ENCODE assay signal across 9 mouse cellular contexts in the genomic region with DNA sequence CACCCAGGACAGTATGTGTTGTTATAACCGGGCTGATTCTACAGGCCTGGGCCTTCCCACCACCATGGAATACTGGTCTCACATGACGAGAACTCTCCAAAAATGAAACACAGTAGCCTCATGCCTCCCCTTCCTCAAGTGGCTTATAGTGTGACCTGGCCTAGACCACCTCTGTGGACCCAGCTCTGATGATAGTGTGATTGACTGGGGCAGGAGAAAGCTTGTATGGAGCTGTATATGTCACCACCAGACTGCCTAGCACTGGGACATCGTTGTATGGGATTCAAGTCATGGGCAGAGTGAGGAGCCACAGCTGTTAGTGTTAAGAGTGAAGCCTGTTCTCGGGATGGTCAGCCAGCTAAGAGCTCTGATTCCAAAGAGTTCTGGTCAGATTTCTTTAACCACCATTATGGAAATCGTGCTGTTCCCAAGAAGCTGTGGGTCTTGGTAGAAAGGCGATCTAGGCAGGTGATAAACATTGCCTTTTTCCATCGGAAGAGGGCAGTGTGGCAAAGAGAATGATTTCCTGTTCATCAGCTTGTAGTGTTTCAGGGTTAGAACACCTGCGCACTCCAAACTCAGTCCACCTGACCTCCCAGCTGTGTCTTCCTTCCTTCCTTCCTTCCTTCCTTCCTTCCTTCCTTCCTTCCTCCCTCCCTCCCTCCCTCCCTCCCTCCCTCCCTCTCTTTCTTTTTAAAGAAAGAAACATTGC. TPM values are rescaled to one million over a fixed set of nuclear protein-coding genes. Genes with fewer than 3 reads are reported as not detected.
DNase-seq lines count a peak whose midpoint lies in the region; ATAC-seq and TF ChIP-seq lines count a peak whose summit lies in the region.
"Had no signal": no experiment of that assay in that cellular context is flagged by ENCODE, and none has a peak within 500 bp of the region (broad histone marks: within the 10 kb centered on the region; RNA-seq: fewer than 3 reads in every experiment).

No protein-coding gene starts in this region.

- TF ChIP-seq POLR2A in thymus, adult 2 months (IDR thresholded peaks at IDR 0.05; ENCODE audit: control insufficient read depth, extremely low read depth, insufficient read depth, low read length, poor library complexity), result no peak

- no peaks in the 10 kb centered on the region for H3K27me3 ChIP-seq in heart, postnatal 0 days (ENCODE audit: control insufficient read depth, insufficient read depth, low read length)
- H3K27me3 ChIP-seq in heart, embryonic 12.5 days (replicated peaks), result 0 out of 2 replicates have a peak, but pooled peaks cover 14% of the 10 kb centered on the region
- H3K27me3 ChIP-seq in thymus, adult 2 months (ENCODE audit: control insufficient read depth, insufficient read depth, low read length), result no peaks in the 10 kb centered on the region
- H3K27me3 ChIP-seq in lung, postnatal 0 days (replicated peaks; ENCODE audit: insufficient read depth, low read length), result no peaks in the 10 kb centered on the region
- H3K27me3 ChIP-seq: liver, embryonic 15.5 days had no signal

- TF ChIP-seq CTCF in heart, postnatal 0 days (IDR thresholded peaks at IDR 0.05; ENCODE audit: low read depth), result peak; percentile 54
- TF ChIP-seq CTCF in thymus, adult 2 months (IDR thresholded peaks at IDR 0.05; ENCODE audit: borderline replicate concordance, control insufficient read depth, extremely low read depth, insufficient read depth, low read length, poor library complexity), result no peak
- peak; percentile 71 for TF ChIP-seq CTCF in lung, postnatal 0 days (IDR thresholded peaks at IDR 0.05)

- WGBS in heart, postnatal 0 days, result 58% methylated on average over 8 of the region's 8 CpGs
- WGBS in heart, embryonic 12.5 days, result 52% methylated on average over 8 of the region's 8 CpGs
- 45% methylated on average over 8 of the region's 8 CpGs for WGBS in thymus, adult 2 months
- WGBS in lung, postnatal 0 days, result 51% methylated on average over 8 of the region's 8 CpGs

- H3K4me2 ChIP-seq in heart, postnatal 0 days (ENCODE audit: low read depth, low read length), result no peak overlapping the region
- H3K4me2 ChIP-seq in heart, embryonic 12.5 days, result no peak overlapping the region
- H3K4me2 ChIP-seq in lung, postnatal 0 days (replicated peaks; ENCODE audit: low read depth, low read length), result no peak overlapping the region
- H3K4me2 ChIP-seq: liver, embryonic 15.5 days had no signal

- no peak overlapping the region for H3K9ac ChIP-seq in heart, postnatal 0 days (replicated peaks; ENCODE audit: low read depth, low read length)
- H3K9ac ChIP-seq in heart, embryonic 12.5 days, result no peak overlapping the region
- no peak overlapping the region for H3K9ac ChIP-seq in lung, postnatal 0 days (replicated peaks; ENCODE audit: low read depth)
- H3K9ac ChIP-seq: liver, embryonic 15.5 days had no signal

- no peak for TF ChIP-seq EP300 in heart, postnatal 0 days (IDR thresholded peaks at IDR 0.05; ENCODE audit: low read depth)
- TF ChIP-seq EP300 in lung, postnatal 0 days (IDR thresholded peaks at IDR 0.05), result no peak

- DNase-seq in heart, postnatal 0 days (ENCODE audit: low spot score), result no peak
- DNase-seq in thymus, adult 2 months, result peak; percentile 54
- no peak for DNase-seq in thymus, adult 18-20 months
- DNase-seq in embryo, embryonic 11 days, result peak; percentile 53
- peak; percentile 49 for DNase-seq in lung, postnatal 0 days (ENCODE audit: low spot score)
- DNase-seq in urinary bladder, adult 18-20 months (ENCODE audit: low spot score in 2 of 2), result no peak
- no peak for DNase-seq in left cerebral cortex, adult 8-10 months (ENCODE audit: low spot score in 2 of 2)

- no peaks in the 10 kb centered on the region for H3K9me3 ChIP-seq in heart, postnatal 0 days (replicated peaks; ENCODE audit: control insufficient read depth, low read length)
- no peaks in the 10 kb centered on the region for H3K9me3 ChIP-seq in heart, embryonic 12.5 days (replicated peaks)
- H3K9me3 ChIP-seq in lung, postnatal 0 days (ENCODE audit: low read length), result no peaks in the 10 kb centered on the region
- H3K9me3 ChIP-seq: liver, embryonic 15.5 days had no signal

- no peak overlapping the region for H3K4me3 ChIP-seq in heart, postnatal 0 days (ENCODE audit: low read depth, low read length)
- no peak overlapping the region for H3K4me3 ChIP-seq in heart, embryonic 12.5 days
- no peak overlapping the region for H3K4me3 ChIP-seq in thymus, adult 2 months (ENCODE audit: control insufficient read depth, insufficient read depth, low read length)
- H3K4me3 ChIP-seq in lung, postnatal 0 days (ENCODE audit: low read depth, low read length), result no peak overlapping the region
- H3K4me3 ChIP-seq: liver, embryonic 15.5 days had no signal

- H3K36me3 ChIP-seq in heart, postnatal 0 days (replicated peaks; ENCODE audit: control insufficient read depth, insufficient read depth, low read length), result no peaks in the 10 kb centered on the region
- H3K36me3 ChIP-seq in heart, embryonic 12.5 days, result no peaks in the 10 kb centered on the region
- H3K36me3 ChIP-seq in thymus, adult 2 months (ENCODE audit: control insufficient read depth, insufficient read depth, low read length), result no peaks in the 10 kb centered on the region
- H3K36me3 ChIP-seq in lung, postnatal 0 days (ENCODE audit: insufficient read depth, low read length), result no peaks in the 10 kb centered on the region
- H3K36me3 ChIP-seq: liver, embryonic 15.5 days had no signal

- H3K27ac ChIP-seq in heart, postnatal 0 days (ENCODE audit: low read depth), result no peak overlapping the region
- H3K27ac ChIP-seq in heart, embryonic 12.5 days (ENCODE audit: poor library complexity, severe bottlenecking), result no peak overlapping the region
- H3K27ac ChIP-seq in thymus, adult 2 months (ENCODE audit: control insufficient read depth, insufficient read depth, low read length), result no peak overlapping the region
- H3K27ac ChIP-seq in lung, postnatal 0 days (ENCODE audit: low read length), result no peak overlapping the region
- H3K27ac ChIP-seq: liver, embryonic 15.5 days had no signal

- H3K4me1 ChIP-seq in heart, postnatal 0 days (ENCODE audit: control insufficient read depth, insufficient read depth), result no peaks in the 10 kb centered on the region
- 0 out of 2 replicates have a peak, but pooled peaks cover 5% of the 10 kb centered on the region for H3K4me1 ChIP-seq in heart, embryonic 12.5 days (replicated peaks)
- H3K4me1 ChIP-seq in thymus, adult 2 months (replicated peaks; ENCODE audit: control insufficient read depth, insufficient read depth, low read length), result peaks cover 3% of the 10 kb centered on the region; the same call in 1 of the 2 replicates
- H3K4me1 ChIP-seq in lung, postnatal 0 days (ENCODE audit: insufficient read depth, low read depth, low read length), result no peaks in the 10 kb centered on the region

- ATAC-seq in heart, postnatal 0 days (ENCODE audit: insufficient read depth, low read depth), result no peak
- no peak for ATAC-seq in heart, embryonic 12.5 days (ENCODE audit: insufficient number of reproducible peaks, low FRiP score)
- no peak for ATAC-seq in lung, postnatal 0 days

RNA-seq across cellular contexts. Expression of a gene that starts 7.5 kb away (rescaled TPM):
- total RNA-seq in heart, postnatal 0 days (2014; rRNA removed; ENCODE audit: low replicate concordance), result 8.5 and 26.8 TPM in 2 replicates
- polyA plus RNA-seq in heart, postnatal 0 days (2015; fragmentation: Nextera tagmentation; extraction: Ambion mirVana), result 5.5 and 5.7 TPM in 2 replicates
- polyA plus RNA-seq in heart, embryonic 12.5 days (2016; fragmentation: Nextera tagmentation; extraction: Ambion mirVana), result not detected in 2 replicates
- polyA plus RNA-seq in thymus, adult 2 months (2012; rRNA removed), result 19.2 and 20.0 TPM in 2 replicates
- 84.7 and 86.6 TPM in 2 replicates for polyA plus RNA-seq in lung, postnatal 0 days (2015; fragmentation: Nextera tagmentation; extraction: Ambion mirVana)
- total RNA-seq in left cerebral cortex, adult 8-10 months (2022), result 1 to 10 TPM; 2.3 to 3.9 (median 2.7) TPM
- polyA plus RNA-seq: liver, embryonic 15.5 days had no signal

RNA-seq across cellular contexts. Expression of a gene that starts 45.3 kb away (rescaled TPM):
- 20.2 and 29.5 TPM in 2 replicates for total RNA-seq in heart, postnatal 0 days (2014; rRNA removed; ENCODE audit: low replicate concordance)
- polyA plus RNA-seq in heart, postnatal 0 days (2015; fragmentation: Nextera tagmentation; extraction: Ambion mirVana), result 45.6 and 49.7 TPM in 2 replicates
- 69.6 and 71.3 TPM in 2 replicates for polyA plus RNA-seq in heart, embryonic 12.5 days (2016; fragmentation: Nextera tagmentation; extraction: Ambion mirVana)
- 40.4 and 41.3 TPM in 2 replicates for polyA plus RNA-seq in thymus, adult 2 months (2012; rRNA removed)
- polyA plus RNA-seq in lung, postnatal 0 days (2015; fragmentation: Nextera tagmentation; extraction: Ambion mirVana), result 139 and 145 TPM in 2 replicates
- 10 to 100 TPM; 34.7 to 46.4 (median 40.9) TPM for total RNA-seq in left cerebral cortex, adult 8-10 months (2022)

RNA-seq across cellular contexts. Expression of a gene that starts 45.3 kb away (rescaled TPM):
- total RNA-seq in heart, postnatal 0 days (2014; rRNA removed; ENCODE audit: low replicate concordance), result 51.7 and 73.5 TPM in 2 replicates
- 33.4 and 35.7 TPM in 2 replicates for polyA plus RNA-seq in heart, postnatal 0 days (2015; fragmentation: Nextera tagmentation; extraction: Ambion mirVana)
- polyA plus RNA-seq in heart, embryonic 12.5 days (2016; fragmentation: Nextera tagmentation; extraction: Ambion mirVana), result 62.2 and 64.5 TPM in 2 replicates
- 173 and 229 TPM in 2 replicates for polyA plus RNA-seq in thymus, adult 2 months (2012; rRNA removed)
- polyA plus RNA-seq in lung, postnatal 0 days (2015; fragmentation: Nextera tagmentation; extraction: Ambion mirVana), result 127 and 130 TPM in 2 replicates
- total RNA-seq in left cerebral cortex, adult 8-10 months (2022), result 10 to 100 TPM; 61.7 to 72.3 (median 68.8) TPM

RNA-seq across cellular contexts. Expression of a gene that starts 57.6 kb away (rescaled TPM):
- 0.35 and 2.7 TPM in 2 replicates for total RNA-seq in heart, postnatal 0 days (2014; rRNA removed; ENCODE audit: low replicate concordance)
- polyA plus RNA-seq in heart, postnatal 0 days (2015; fragmentation: Nextera tagmentation; extraction: Ambion mirVana), result 0.04 and 0.15 TPM in 2 replicates
- polyA plus RNA-seq in heart, embryonic 12.5 days (2016; fragmentation: Nextera tagmentation; extraction: Ambion mirVana), result 0.09 and 0.18 TPM in 2 replicates
- polyA plus RNA-seq in thymus, adult 2 months (2012; rRNA removed), result 8.3 and 10.3 TPM in 2 replicates
- polyA plus RNA-seq in lung, postnatal 0 days (2015; fragmentation: Nextera tagmentation; extraction: Ambion mirVana), result 9.8 and 10.9 TPM in 2 replicates
- under 1 TPM; 0.11 to 0.44 (median 0.21) TPM for total RNA-seq in left cerebral cortex, adult 8-10 months (2022)

Comparison
In these comparisons a context has a peak if more than half of its experiments do, and no peak if none do; other contexts are left out.
1. DNase-seq: peak in thymus, adult 2 months (single experiment), embryo, embryonic 11 days (single experiment) and lung, postnatal 0 days (single experiment); none in heart, postnatal 0 days (single experiment), thymus, adult 18-20 months (0 of 2), urinary bladder, adult 18-20 months (0 of 2) and left cerebral cortex, adult 8-10 months (0 of 2).